Mouse (Mus musculus) CH12.LX (cell line): ENCODE measurements at regions not wholly inside any gene's neighbourhood (a gene's known extent, or its start where the extent isn't known, plus 50 kb on each side); places are given as distances from the start of the nearest gene placed in this dataset.

Experiments
- CTCF ChIP-seq, 2 experiments: IDR thresholded peaks in 1 of 2; conservative IDR thresholded peaks in 1 of 2; 2 replicates each; pipeline ENCODE4 v1.5.1; 2011 to 2012; ENCODE audit warnings: low read depth in 2 of 2, low read length in 2 of 2, improper control_type of control experiment in 1 of 2, inconsistent platforms in 1 of 2, mild to moderate bottlenecking in 1 of 2, moderate library complexity in 1 of 2
- USF1 ChIP-seq: IDR thresholded peaks from 2 replicates; pipeline ENCODE4 v1.6.1; 2014; ENCODE audit warnings: low read depth, mild to moderate bottlenecking, inconsistent platforms, low read length, improper control_type of control experiment
- ZC3H11A ChIP-seq: IDR thresholded peaks from 2 replicates; pipeline ENCODE4 v1.6.1; 2012; ENCODE audit warnings: low read depth, mild to moderate bottlenecking, inconsistent platforms, low read length, improper control_type of control experiment

DNA sequence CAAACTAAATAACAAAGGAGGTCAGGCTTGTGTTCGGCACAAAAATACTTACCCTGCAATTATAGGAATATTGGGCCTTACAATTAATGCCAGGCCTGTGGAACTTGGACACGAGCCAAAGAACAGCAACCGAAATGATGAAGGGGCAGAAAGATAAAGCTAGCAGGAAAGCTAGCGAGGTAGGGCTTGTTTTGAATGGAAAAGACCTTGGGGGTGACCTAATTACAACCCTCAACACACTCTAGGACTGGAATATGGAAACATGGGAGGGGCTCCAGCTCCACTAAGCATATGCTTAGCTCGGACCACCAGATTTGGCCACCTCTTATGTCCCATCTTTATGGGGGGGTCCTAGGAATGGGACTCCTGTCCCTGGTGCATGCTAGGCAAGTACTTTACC lies 362.8 kb downstream of the H2al1j start:
- TF ChIP-seq USF1 (no peak), ZC3H11A (no peak), CTCF (conservative IDR thresholded peaks at IDR 0.05 in 1 of 2, IDR thresholded peaks at IDR 0.05 in 1 of 2; ENCODE audit: low read depth in 2 of 2, low read length in 2 of 2) (no peak)
